Mouse (Mus musculus): ENCODE results near the gene Fam20a. TPM values are rescaled to one million over a fixed set of nuclear protein-coding genes. Genes with fewer than 3 reads are reported as not detected.

Gene Fam20a
- total RNA-seq, 4 experiments from 2014 or later: 12.3 to 14.9 (median 13.1) TPM

- DNase-seq (ENCODE audit: low spot score in 2 of 2): no peak
Measured at GRCm38 (mm10) chr11:109716981-109717380, 5.1 kb downstream of the Fam20a start.

GRCm38 (mm10) chr11:109715311-109715781 is 6.7 kb downstream of the Fam20a start:
- DNase-seq (ENCODE audit: low spot score in 2 of 2): no peak

GRCm38 (mm10) chr11:109714341-109715247 is 7.5 kb downstream of the Fam20a start:
- DNase-seq (ENCODE audit: low spot score in 2 of 2): no peak

GRCm38 (mm10) chr11:109709501-109709900 is 12.6 kb downstream of the Fam20a start:
- no peak for DNase-seq (ENCODE audit: low spot score in 2 of 2)

GRCm38 (mm10) chr11:109708786-109709185 is 13.3 kb downstream of the Fam20a start:
- DNase-seq (ENCODE audit: low spot score in 2 of 2): no peak

GRCm38 (mm10) chr11:109707442-109707841 is 14.6 kb downstream of the Fam20a start:
- DNase-seq (ENCODE audit: low spot score in 2 of 2): no peak

GRCm38 (mm10) chr11:109706586-109706985 is 15.5 kb downstream of the Fam20a start:
- DNase-seq (ENCODE audit: low spot score in 2 of 2): no peak

GRCm38 (mm10) chr11:109706055-109706412 is 16.0 kb downstream of the Fam20a start:
- no peak for DNase-seq (ENCODE audit: low spot score in 2 of 2)

GRCm38 (mm10) chr11:109705336-109706054 is 16.6 kb downstream of the Fam20a start:
- no peak for DNase-seq (ENCODE audit: low spot score in 2 of 2)

- DNase-seq (ENCODE audit: low spot score in 2 of 2): no peak
Measured at GRCm38 (mm10) chr11:109704311-109705205, 17.5 kb downstream of the Fam20a start.

GRCm38 (mm10) chr11:109703845-109704244 is 18.2 kb downstream of the Fam20a start:
- DNase-seq (ENCODE audit: low spot score in 2 of 2): no peak

- no peak for DNase-seq (ENCODE audit: low spot score in 2 of 2)
Measured at GRCm38 (mm10) chr11:109702031-109702815, 19.9 kb downstream of the Fam20a start.

- no peak for DNase-seq (ENCODE audit: low spot score in 2 of 2)
Measured at GRCm38 (mm10) chr11:109700761-109701160, 21.3 kb downstream of the Fam20a start.

GRCm38 (mm10) chr11:109699784-109700183 is 22.3 kb downstream of the Fam20a start:
- no peak for DNase-seq (ENCODE audit: low spot score in 2 of 2)

- DNase-seq (ENCODE audit: low spot score in 2 of 2): no peak
Measured at GRCm38 (mm10) chr11:109698740-109699139, 23.3 kb downstream of the Fam20a start.

GRCm38 (mm10) chr11:109697089-109697643 is 24.9 kb downstream of the Fam20a start:
- no peak for DNase-seq (ENCODE audit: low spot score in 2 of 2)

GRCm38 (mm10) chr11:109696519-109696918 is 25.6 kb downstream of the Fam20a start:
- DNase-seq (ENCODE audit: low spot score in 2 of 2): no peak

GRCm38 (mm10) chr11:109692737-109693136 is 29.3 kb downstream of the Fam20a start:
- DNase-seq (ENCODE audit: low spot score in 2 of 2): no peak

- no peak for DNase-seq (ENCODE audit: low spot score in 2 of 2)
Measured at GRCm38 (mm10) chr11:109689539-109689938, 32.5 kb downstream of the Fam20a start.

- no peak for DNase-seq (ENCODE audit: low spot score in 2 of 2)
Measured at GRCm38 (mm10) chr11:109682221-109682620, 39.9 kb downstream of the Fam20a start.

Measured in layer of hippocampus, adult 8-10 months (tissue).